Mouse (Mus musculus) effector memory CD4-positive, alpha-beta T cell, adult 5 months (primary cell): ENCODE data around the gene Bzw2. TPM values are rescaled to one million over a fixed set of nuclear protein-coding genes. Genes with fewer than 3 reads are reported as not detected.

Experiments used
- polyA plus RNA-seq: library from polyadenylated mRNA; unstranded; fragments of 100-300 nt; shearing (Covaris generic); gene quantifications from one replicate; pipeline ENCODE4 v1.2.1, GENCODE M21; 2017

The Bzw2 gene
- polyA plus RNA-seq = 227 TPM

GRCm38 (mm10) chr12:36157638-36158308 lies at the start of gene Bzw2:
Gene Bzw2, minus strand, starts transcription at chr12:36158080.

DNA sequence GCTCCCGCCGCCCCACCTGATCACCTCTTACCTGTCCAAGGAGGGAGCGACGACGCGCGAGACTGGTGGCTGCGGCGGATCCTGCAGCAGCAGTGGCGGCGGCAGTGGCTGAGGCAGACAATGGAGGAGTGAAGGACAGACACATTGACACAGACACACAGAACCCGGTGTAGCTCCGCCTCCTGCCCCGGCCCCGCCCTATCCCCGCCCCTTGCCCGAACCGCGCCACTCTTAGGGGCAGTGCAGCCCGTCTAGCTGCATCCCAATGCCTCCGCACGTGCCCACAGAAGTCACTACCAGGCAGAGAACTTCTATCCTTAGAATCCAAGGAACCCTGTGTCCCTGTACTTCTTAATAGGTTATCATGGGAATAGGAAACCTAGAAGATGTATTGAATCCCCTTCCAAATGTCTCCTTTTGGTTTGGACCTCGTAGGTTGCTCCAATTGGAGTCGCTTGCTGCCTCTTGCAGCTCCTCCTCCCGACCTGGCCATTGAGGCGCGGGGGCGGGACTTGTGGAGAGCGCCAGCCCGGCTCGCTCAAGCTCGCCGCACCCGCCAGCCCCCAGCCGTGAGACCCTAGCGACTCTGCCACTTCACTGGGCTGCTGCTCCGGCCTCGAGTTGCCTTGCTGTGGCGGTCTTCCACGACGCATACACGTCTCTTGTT lies 1.1 kb downstream of the Bzw2 start, which contains the start of gene Ankmy2:
Gene Ankmy2, plus strand, starts transcription at position 478 of the 667 bp plus-strand sequence.

GRCm38 (mm10) chr12:36042348-36042778 lies 115.5 kb downstream of the Bzw2 start, which contains the start of gene Tspan13:
Gene Tspan13, minus strand, starts transcription at chr12:36042500.

Other genes with a start within 250 kb of the Bzw2 start
- gene Agr3, start 232.5 kb downstream of the Bzw2 start, polyA plus RNA-seq = not detected
- not detected for gene Agr2, start 165.2 kb downstream of the Bzw2 start, polyA plus RNA-seq
- 215 TPM for gene Tspan13, start 115.6 kb downstream of the Bzw2 start, polyA plus RNA-seq
- 36.5 TPM for gene Ankmy2, start 966 bp downstream of the Bzw2 start, polyA plus RNA-seq
- gene Lrrc72, start 95.3 kb upstream of the Bzw2 start, polyA plus RNA-seq = not detected
- gene Sostdc1, start 156.1 kb upstream of the Bzw2 start, polyA plus RNA-seq = 32.9 TPM
- 4.6 TPM for gene Ispd, start 223.4 kb upstream of the Bzw2 start, polyA plus RNA-seq
- 3.2 TPM for gene D630036H23Rik, start 224.1 kb upstream of the Bzw2 start, polyA plus RNA-seq